Mouse (Mus musculus) cortical plate, adult 2 months (tissue): Measurements from ENCODE around the gene Taar6.

Experiments
- CTCF ChIP-seq: fragments of 200-500 bp; IDR thresholded peaks from 2 replicates; pipeline ENCODE4 v1.5.1; 2011; ENCODE audit warnings: mild to moderate bottlenecking, control low read depth, low read length; ENCODE audit not compliant: insufficient read depth; ENCODE audit errors: extremely low read depth
- POLR2A ChIP-seq: fragments of 200-500 bp; IDR thresholded peaks from 2 replicates; pipeline ENCODE4 v1.6.1; 2011; ENCODE audit warnings: mild to moderate bottlenecking, low read length, control low read depth; ENCODE audit not compliant: insufficient read depth; ENCODE audit errors: extremely low read depth

- no peak for TF ChIP-seq POLR2A
- TF ChIP-seq CTCF, result no peak
These were observed 35.9 kb downstream of the Taar6 start, which contains the start of gene Taar3 for GRCm38 (mm10) chr10:23949508-23950005.
